Mouse (Mus musculus) brain, embryonic 14.5 days (tissue): ENCODE results near the gene Lrrc51.

Experiments used
- CTCF ChIP-seq: fragments of 200-500 bp; IDR thresholded peaks from 2 replicates; pipeline ENCODE4 v1.5.1; 2012; ENCODE audit warnings: inconsistent platforms, mild to moderate bottlenecking, moderate library complexity, borderline replicate concordance; ENCODE audit not compliant: insufficient read depth, insufficient read length; ENCODE audit errors: extremely low read depth
- POLR2A ChIP-seq: fragments of 200-500 bp; IDR thresholded peaks from 2 replicates; pipeline ENCODE4 v1.6.1; 2012; ENCODE audit warnings: mild to moderate bottlenecking, inconsistent platforms, borderline replicate concordance; ENCODE audit not compliant: poor library complexity, insufficient read depth, insufficient read length, severe bottlenecking; ENCODE audit errors: extremely low read depth

DNA sequence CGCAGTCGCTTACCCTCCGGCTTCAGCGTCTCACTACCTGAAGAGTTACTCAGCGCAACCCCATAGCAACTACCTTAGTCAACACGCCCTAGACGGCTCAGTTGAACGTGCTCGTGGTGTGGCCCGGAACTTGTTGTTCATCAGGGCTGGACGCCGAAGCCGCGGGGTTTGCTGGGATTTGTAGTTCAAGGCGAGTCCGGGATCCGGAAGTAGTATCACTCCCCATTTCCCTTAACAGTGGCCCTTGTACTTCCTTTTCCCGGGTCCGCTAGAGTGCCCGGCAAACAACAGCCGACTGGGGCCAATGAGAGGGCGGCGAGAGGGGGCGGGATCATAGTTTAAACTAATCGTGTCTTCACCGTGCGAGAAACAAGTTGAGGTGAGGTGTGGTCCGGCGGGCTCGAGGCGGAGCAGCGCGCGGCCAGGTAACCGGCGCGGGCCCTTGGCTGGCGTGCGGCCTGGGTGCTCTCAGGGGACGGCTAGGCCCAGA, at the start of gene Lrrc51, which contains the start of gene Numa1:
- no peak for TF ChIP-seq CTCF
- TF ChIP-seq POLR2A = 0 out of 2 replicates have a peak, but pooled peaks have one; percentile 32
